Mouse (Mus musculus): ENCODE measurements around the gene Pbxip1. TPM values are rescaled to one million over a fixed set of nuclear protein-coding genes. Genes with fewer than 3 reads are reported as not detected.
A peak's percentile ranks its signal among the peaks of the same experiment; 100 is the strongest.

Gene Pbxip1
- 25.0 and 26.4 TPM in 2 replicates for polyA plus RNA-seq (2015; fragmentation: Nextera tagmentation; extraction: Ambion mirVana)

- 4% methylated on average over 16 of the region's 16 CpGs for WGBS
- Histone ChIP-seq H3K9ac (ENCODE audit: low read depth, low read length) (peak within 1 kb of the TSS; percentile 39), H3K4me2 (ENCODE audit: low read length) (peak within 1 kb of the TSS; percentile 50), H3K36me3 (ENCODE audit: control insufficient read depth, insufficient read depth, low read length) (peaks cover 12% of the 10 kb centered on the region), H3K4me3 (ENCODE audit: low read length) (peak within 1 kb of the TSS; percentile 39), H3K4me1 (ENCODE audit: control insufficient read depth, insufficient read depth, low read depth, low read length) (peaks cover 7% of the 10 kb centered on the region), H3K27ac (ENCODE audit: low read depth, low read length) (no peak within 1 kb of the TSS), H3K9me3 (ENCODE audit: control insufficient read depth, low read length) (no peaks in the 10 kb centered on the region), H3K27me3 (replicated peaks; ENCODE audit: control insufficient read depth, insufficient read depth, low read length) (no peaks in the 10 kb centered on the region)
- peak; percentile 58 for ATAC-seq
Observed at GRCm38 (mm10) chr3:89436176-89437113, at the start of gene Pbxip1. Gene Pbxip1, plus strand, starts transcription at chr3:89436706.

DNA sequence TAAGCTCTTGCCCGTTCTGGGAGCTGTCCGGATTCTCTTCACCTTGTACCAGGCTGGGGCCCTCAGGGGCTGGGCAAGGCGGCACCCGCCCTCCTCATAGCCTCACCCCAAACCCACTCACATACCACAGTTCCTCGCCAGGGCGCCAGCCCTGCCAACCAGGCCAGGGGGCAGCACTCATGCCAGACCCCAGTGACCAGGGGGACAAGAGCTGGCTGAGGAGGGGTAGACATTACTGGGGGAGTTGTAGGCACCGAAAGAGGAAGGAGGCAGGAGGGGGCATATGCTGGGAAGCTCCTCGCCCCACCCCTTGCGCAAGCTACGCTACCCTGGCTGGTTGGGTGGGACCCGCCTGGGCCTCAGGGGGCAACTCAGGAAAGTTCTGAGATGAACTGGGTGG is 48.9 kb upstream of the Pbxip1 start:
- Histone ChIP-seq H3K9ac (ENCODE audit: low read depth, low read length) (no peak overlapping the region; the same call in 1 of the 2 replicates), H3K27me3 (replicated peaks; ENCODE audit: control insufficient read depth, insufficient read depth, low read length) (no peaks in the 10 kb centered on the region), H3K9me3 (ENCODE audit: control insufficient read depth, low read length) (no peaks in the 10 kb centered on the region), H3K27ac (ENCODE audit: low read depth, low read length) (no peak overlapping the region), H3K4me1 (ENCODE audit: control insufficient read depth, insufficient read depth, low read depth, low read length) (peaks cover 23% of the 10 kb centered on the region), H3K4me3 (ENCODE audit: low read length) (no peak overlapping the region), H3K4me2 (ENCODE audit: low read length) (no peak overlapping the region), H3K36me3 (ENCODE audit: control insufficient read depth, insufficient read depth, low read length) (no peaks in the 10 kb centered on the region)
- no peak for ATAC-seq
- 75% methylated on average over 11 of the region's 11 CpGs for WGBS

GRCm38 (mm10) chr3:89388134-89388881 is 48.2 kb upstream of the Pbxip1 start:
- H3K4me1 ChIP-seq (ENCODE audit: control insufficient read depth, insufficient read depth, low read depth, low read length) = peaks cover 27% of the 10 kb centered on the region
- ATAC-seq = peak; percentile 40
- no peak overlapping the region for H3K4me2 ChIP-seq (ENCODE audit: low read length)
- 51% methylated on average over 11 of the region's 11 CpGs for WGBS
- no peak overlapping the region for H3K4me3 ChIP-seq (ENCODE audit: low read length)
- 0 out of 2 replicates have a peak overlapping the region, but pooled peaks have one; percentile 37 for H3K9ac ChIP-seq (ENCODE audit: low read depth, low read length)
- H3K9me3 ChIP-seq (ENCODE audit: control insufficient read depth, low read length) = no peaks in the 10 kb centered on the region
- H3K27ac ChIP-seq (ENCODE audit: low read depth, low read length) = no peak overlapping the region
- H3K36me3 ChIP-seq (ENCODE audit: control insufficient read depth, insufficient read depth, low read length) = no peaks in the 10 kb centered on the region
- H3K27me3 ChIP-seq (replicated peaks; ENCODE audit: control insufficient read depth, insufficient read depth, low read length) = no peaks in the 10 kb centered on the region

GRCm38 (mm10) chr3:89388901-89389740 is 47.4 kb upstream of the Pbxip1 start:
- no peak overlapping the region for H3K4me2 ChIP-seq (ENCODE audit: low read length)
- H3K9me3 ChIP-seq (ENCODE audit: control insufficient read depth, low read length) = no peaks in the 10 kb centered on the region
- no peaks in the 10 kb centered on the region for H3K27me3 ChIP-seq (replicated peaks; ENCODE audit: control insufficient read depth, insufficient read depth, low read length)
- H3K9ac ChIP-seq (ENCODE audit: low read depth, low read length) = no peak overlapping the region
- H3K4me3 ChIP-seq (ENCODE audit: low read length) = no peak overlapping the region
- no peak overlapping the region for H3K27ac ChIP-seq (ENCODE audit: low read depth, low read length)
- ATAC-seq = peak; percentile 29; the same call in 1 of the 2 replicates
- 71% methylated on average over 5 of the region's 6 CpGs for WGBS
- H3K36me3 ChIP-seq (ENCODE audit: control insufficient read depth, insufficient read depth, low read length) = no peaks in the 10 kb centered on the region
- H3K4me1 ChIP-seq (ENCODE audit: control insufficient read depth, insufficient read depth, low read depth, low read length) = peaks cover 30% of the 10 kb centered on the region

DNA sequence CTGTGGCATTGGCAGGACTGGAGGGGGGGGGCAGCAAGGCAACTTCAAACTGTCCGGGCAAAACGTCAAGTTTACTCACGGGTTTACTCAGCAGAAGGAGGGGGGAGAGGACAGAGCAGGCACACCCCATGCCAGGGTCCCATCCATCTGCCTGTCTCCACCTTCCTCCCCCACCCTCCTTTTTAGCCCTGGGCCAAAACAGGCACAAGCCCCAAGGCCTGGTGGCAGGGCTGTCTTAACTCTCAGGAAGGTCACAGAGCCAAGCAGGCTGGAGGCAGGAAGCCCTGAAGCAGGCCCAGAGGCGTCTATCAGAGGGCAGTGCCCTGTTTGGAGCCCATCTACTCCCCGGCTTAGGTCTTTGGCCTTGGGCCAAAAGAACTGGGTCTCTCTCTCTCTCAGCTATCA is 46.4 kb upstream of the Pbxip1 start:
- H3K36me3 ChIP-seq (ENCODE audit: control insufficient read depth, insufficient read depth, low read length) = no peaks in the 10 kb centered on the region
- H3K9me3 ChIP-seq (ENCODE audit: control insufficient read depth, low read length) = no peaks in the 10 kb centered on the region
- H3K27me3 ChIP-seq (replicated peaks; ENCODE audit: control insufficient read depth, insufficient read depth, low read length) = peaks cover 3% of the 10 kb centered on the region
- H3K9ac ChIP-seq (ENCODE audit: low read depth, low read length) = no peak overlapping the region
- H3K4me3 ChIP-seq (ENCODE audit: low read length) = no peak overlapping the region
- H3K4me2 ChIP-seq (ENCODE audit: low read length) = no peak overlapping the region
- H3K4me1 ChIP-seq (ENCODE audit: control insufficient read depth, insufficient read depth, low read depth, low read length) = peaks cover 39% of the 10 kb centered on the region
- ATAC-seq = no peak
- no peak overlapping the region for H3K27ac ChIP-seq (ENCODE audit: low read depth, low read length)
- 53% methylated on average over 5 of the region's 5 CpGs for WGBS

DNA sequence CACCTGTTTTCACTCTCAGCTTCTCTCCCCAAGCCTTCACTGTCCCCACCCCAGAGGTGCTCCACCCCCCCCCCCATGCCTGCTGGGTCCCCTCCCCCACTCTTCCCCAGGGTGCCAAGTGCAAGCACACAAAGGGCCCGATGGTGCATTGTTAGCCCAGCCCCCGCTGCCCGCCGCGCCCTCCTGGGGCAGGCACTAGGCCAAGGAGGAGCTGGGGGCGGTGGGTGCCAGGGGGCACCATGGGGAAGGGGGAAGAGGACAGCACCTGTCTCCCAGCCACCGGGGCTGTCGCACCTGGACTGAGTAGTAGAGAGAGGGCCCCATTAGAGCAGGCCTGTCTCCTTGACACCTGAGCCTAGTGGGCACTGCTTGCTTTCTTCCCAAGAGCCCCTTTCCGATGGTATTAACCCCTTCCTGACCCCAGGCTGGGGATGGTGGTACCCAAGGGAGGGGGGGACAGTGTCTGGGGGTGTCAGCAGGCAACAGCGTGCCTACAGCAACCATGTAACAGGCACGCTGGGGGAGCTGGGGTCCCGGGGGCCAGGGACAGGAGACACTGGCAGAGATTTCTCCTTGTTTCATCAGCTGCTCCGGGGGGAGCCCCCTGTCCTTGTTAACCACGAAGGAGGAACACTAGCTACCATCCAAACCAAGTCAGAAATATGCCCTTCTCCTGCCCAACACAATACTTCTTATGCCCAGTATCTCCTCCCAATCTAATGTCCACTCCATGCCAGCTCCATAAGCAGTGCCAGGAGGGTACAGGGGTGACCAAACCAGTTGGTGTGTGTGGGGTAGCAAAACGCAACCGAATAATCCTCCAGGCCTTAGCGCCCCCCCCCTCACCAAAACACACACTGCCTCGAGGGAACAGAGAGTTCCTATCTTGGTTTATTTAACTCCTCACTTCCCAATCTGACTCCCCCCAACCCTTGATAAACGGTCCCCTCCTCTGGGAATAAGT is 45.5 kb upstream of the Pbxip1 start:
- Histone ChIP-seq H3K36me3 (ENCODE audit: control insufficient read depth, insufficient read depth, low read length) (no peaks in the 10 kb centered on the region), H3K4me1 (ENCODE audit: control insufficient read depth, insufficient read depth, low read depth, low read length) (peaks cover 47% of the 10 kb centered on the region), H3K27me3 (replicated peaks; ENCODE audit: control insufficient read depth, insufficient read depth, low read length) (peaks cover 12% of the 10 kb centered on the region), H3K9ac (ENCODE audit: low read depth, low read length) (peak overlapping the region; percentile 53), H3K4me3 (ENCODE audit: low read length) (peak overlapping the region; percentile 45), H3K9me3 (ENCODE audit: control insufficient read depth, low read length) (no peaks in the 10 kb centered on the region), H3K27ac (ENCODE audit: low read depth, low read length) (no peak overlapping the region), H3K4me2 (ENCODE audit: low read length) (peak overlapping the region; percentile 74)
- ATAC-seq = no peak
- WGBS = 17% methylated on average over 19 of the region's 19 CpGs

DNA sequence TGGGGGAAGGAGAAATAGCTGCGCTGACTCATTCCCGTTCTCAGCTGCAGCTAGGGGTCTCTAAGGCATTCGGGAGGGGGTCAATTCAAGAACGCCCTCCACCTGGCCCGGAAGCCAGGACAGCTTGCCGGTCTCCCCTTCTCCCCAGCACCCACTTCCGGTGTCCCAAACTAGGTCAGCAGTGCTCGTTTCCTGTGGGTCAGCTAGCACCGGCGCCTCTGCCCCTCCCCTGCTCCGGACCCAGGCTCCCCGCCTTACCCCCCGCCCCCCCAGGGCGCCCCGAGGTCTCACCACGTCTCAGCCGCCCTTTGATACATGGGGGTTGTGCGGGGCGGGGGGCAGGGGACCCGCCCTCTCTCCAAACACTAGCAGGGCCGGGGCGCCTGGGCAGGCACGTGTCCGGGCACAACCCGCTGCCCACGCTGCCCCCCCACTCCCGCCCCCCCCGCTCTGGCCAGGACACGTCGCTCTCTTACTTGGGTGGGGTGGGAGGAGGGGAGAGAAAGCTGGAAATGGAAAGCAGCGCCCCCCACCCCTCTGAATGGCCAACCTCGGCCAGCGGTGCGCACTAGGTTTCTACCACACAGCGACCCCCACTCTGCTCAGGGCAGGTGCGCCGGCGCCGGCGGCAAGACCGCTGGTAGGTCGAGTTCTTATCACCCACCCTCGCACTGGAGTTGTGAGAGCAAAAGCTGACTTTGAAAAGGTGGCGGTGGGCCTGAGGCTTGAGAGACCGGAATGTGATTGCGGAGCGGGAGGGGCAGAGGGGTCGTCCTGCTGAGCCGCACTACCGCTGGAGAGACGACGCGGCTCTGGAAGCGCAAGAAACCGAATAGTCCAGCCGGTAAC is 44.6 kb upstream of the Pbxip1 start:
- WGBS = 0% methylated on average over 53 of the region's 56 CpGs
- no peak overlapping the region; the same call in 1 of the 2 replicates for H3K27ac ChIP-seq (ENCODE audit: low read depth, low read length)

More for the DNA sequence above, 44.6 kb upstream of the Pbxip1 start:
- Histone ChIP-seq H3K27me3 (replicated peaks; ENCODE audit: control insufficient read depth, insufficient read depth, low read length) (peaks cover 16% of the 10 kb centered on the region), H3K4me1 (ENCODE audit: control insufficient read depth, insufficient read depth, low read depth, low read length) (peaks cover 55% of the 10 kb centered on the region), H3K4me3 (ENCODE audit: low read length) (peak overlapping the region; percentile 45), H3K9me3 (ENCODE audit: control insufficient read depth, low read length) (no peaks in the 10 kb centered on the region), H3K4me2 (ENCODE audit: low read length) (peak overlapping the region; percentile 74), H3K9ac (ENCODE audit: low read depth, low read length) (peak overlapping the region; percentile 53), H3K36me3 (ENCODE audit: control insufficient read depth, insufficient read depth, low read length) (no peaks in the 10 kb centered on the region)
- ATAC-seq = no peak
